9 mouse cellular contexts compared by ENCODE assay signal in the genomic region with DNA sequence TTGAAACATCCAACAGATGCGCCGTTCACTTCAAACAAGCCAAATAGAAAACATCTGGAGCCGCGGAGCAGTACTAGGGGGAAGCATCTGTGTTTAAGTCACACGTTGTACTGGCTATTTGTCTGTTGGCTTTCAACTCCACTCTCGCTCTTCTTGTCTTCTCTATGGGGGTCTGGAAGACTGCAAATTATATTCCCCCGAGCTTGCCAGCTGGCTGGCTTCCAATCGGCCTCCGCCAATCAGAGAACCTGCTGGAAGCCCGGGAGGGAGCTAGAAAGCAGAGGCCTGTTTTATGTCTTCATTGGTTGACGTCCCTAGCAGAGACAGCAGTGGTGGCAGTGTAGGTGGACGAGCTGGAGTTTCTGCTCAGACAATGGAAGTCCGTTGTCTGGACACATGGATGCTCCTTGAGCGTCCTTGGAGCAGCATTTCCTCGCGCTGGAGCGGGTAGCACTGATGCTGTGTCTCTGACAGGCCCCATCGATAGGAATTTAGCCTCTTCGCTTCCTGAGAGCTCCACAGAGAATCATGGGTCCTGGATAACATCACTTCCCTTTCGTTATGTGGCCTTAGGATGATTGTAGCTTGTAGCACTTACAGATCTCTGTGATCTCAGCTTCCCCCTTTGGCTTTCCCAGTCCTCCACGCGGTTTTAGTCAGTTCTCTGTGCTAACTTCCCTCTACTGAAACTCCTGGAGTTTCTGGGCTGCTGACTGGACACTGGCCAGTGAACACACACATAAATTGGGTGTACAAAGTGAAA.
DNase-seq lines count a peak whose midpoint lies in the region; ATAC-seq lines count a peak whose summit lies in the region.
"Had no signal": no experiment of that assay in that cellular context is flagged by ENCODE, and none has a peak within 500 bp of the region (broad histone marks: within the 10 kb centered on the region; RNA-seq: fewer than 3 reads in every experiment).

No protein-coding gene starts in this region.

- ATAC-seq in forebrain, embryonic 15.5 days (replicated peaks), result peak; percentile 81
- peak; percentile 77; the same call in 1 of the 2 replicates for ATAC-seq in limb, embryonic 11.5 days (ENCODE audit: insufficient number of reproducible peaks, low FRiP score, low TSS enrichment, low read depth)
- peak; percentile 63 for ATAC-seq in neural tube, embryonic 14.5 days (ENCODE audit: low read depth)

- H3K27ac ChIP-seq in forebrain, embryonic 15.5 days (replicated peaks), result peak overlapping the region; percentile 39; the same call in 1 of the 2 replicates
- H3K27ac ChIP-seq in limb, embryonic 11.5 days (replicated peaks; ENCODE audit: low read depth, low read length), result no peak overlapping the region
- H3K27ac ChIP-seq in neural tube, embryonic 14.5 days (ENCODE audit: low read depth, low read length), result no peak overlapping the region

- H3K4me3 ChIP-seq in forebrain, embryonic 15.5 days, result no peak overlapping the region
- no peak overlapping the region for H3K4me3 ChIP-seq in limb, embryonic 11.5 days (ENCODE audit: low read depth, low read length)
- H3K4me3 ChIP-seq in neural tube, embryonic 14.5 days (ENCODE audit: low read depth, low read length), result no peak overlapping the region

- H3K9ac ChIP-seq in forebrain, embryonic 15.5 days (replicated peaks), result no peak overlapping the region
- H3K9ac ChIP-seq in limb, embryonic 11.5 days (ENCODE audit: low read length), result no peak overlapping the region
- no peak overlapping the region for H3K9ac ChIP-seq in neural tube, embryonic 14.5 days (replicated peaks; ENCODE audit: low read depth, low read length)

- no peak overlapping the region for H3K4me2 ChIP-seq in forebrain, embryonic 15.5 days (replicated peaks)
- peak overlapping the region; percentile 5; the same call in 1 of the 2 replicates for H3K4me2 ChIP-seq in limb, embryonic 11.5 days (ENCODE audit: low read depth, severe bottlenecking)
- peak overlapping the region; percentile 6; the same call in 1 of the 2 replicates for H3K4me2 ChIP-seq in neural tube, embryonic 14.5 days (ENCODE audit: low read depth, low read length)

- no peaks in the 10 kb centered on the region for H3K36me3 ChIP-seq in forebrain, embryonic 15.5 days
- H3K36me3 ChIP-seq in limb, embryonic 11.5 days (ENCODE audit: control insufficient read depth, insufficient read depth, low read length), result no peaks in the 10 kb centered on the region
- H3K36me3 ChIP-seq in neural tube, embryonic 14.5 days (ENCODE audit: control insufficient read depth, insufficient read depth, low read length), result no peaks in the 10 kb centered on the region
- H3K36me3 ChIP-seq: G1E had no signal

- H3K9me3 ChIP-seq in forebrain, embryonic 15.5 days, result no peaks in the 10 kb centered on the region
- no peaks in the 10 kb centered on the region for H3K9me3 ChIP-seq in limb, embryonic 11.5 days (ENCODE audit: control insufficient read depth, low read length)
- no peaks in the 10 kb centered on the region for H3K9me3 ChIP-seq in neural tube, embryonic 14.5 days (ENCODE audit: control insufficient read depth, low read length)
- H3K9me3 ChIP-seq: G1E had no signal

- 54% methylated on average over 22 of the region's 22 CpGs for WGBS in forebrain, embryonic 15.5 days
- 37% methylated on average over 22 of the region's 22 CpGs for WGBS in limb, embryonic 11.5 days
- 72% methylated on average over 22 of the region's 22 CpGs for WGBS in neural tube, embryonic 14.5 days

- intact Hi-C loops in heart, postnatal 10 days (cut with DNase I), result no loop called here

- DNase-seq in left cerebral cortex, adult 11 months (ENCODE audit: low spot score), result peak; percentile 10
- no peak for DNase-seq in left cerebral cortex, adult 9 months (ENCODE audit: low spot score in 2 of 2)
- DNase-seq in brain, embryonic 18.5 days (ENCODE audit: low read depth, low spot score), result peak; percentile 40
- peak; percentile 88 to 89 for DNase-seq in heart, postnatal 10 days
- DNase-seq in limb, embryonic 11.5 days (ENCODE audit: low spot score), result peak; percentile 69
- DNase-seq in Muller cell, postnatal 12 days (ENCODE audit: inconsistent ontology term), result no peak

- H3K27me3 ChIP-seq in forebrain, embryonic 15.5 days, result no peaks in the 10 kb centered on the region
- H3K27me3 ChIP-seq in limb, embryonic 11.5 days (ENCODE audit: control insufficient read depth, insufficient read depth, low read length), result no peaks in the 10 kb centered on the region
- no peaks in the 10 kb centered on the region for H3K27me3 ChIP-seq in neural tube, embryonic 14.5 days (ENCODE audit: control insufficient read depth, insufficient read depth, low read length)

- peaks cover 10% of the 10 kb centered on the region for H3K4me1 ChIP-seq in forebrain, embryonic 15.5 days
- H3K4me1 ChIP-seq in limb, embryonic 11.5 days (ENCODE audit: control insufficient read depth, insufficient read depth, low read length), result peaks cover 4% of the 10 kb centered on the region
- H3K4me1 ChIP-seq in neural tube, embryonic 14.5 days (ENCODE audit: control insufficient read depth, insufficient read depth, low read length), result peaks cover 8% of the 10 kb centered on the region; the same call in 1 of the 2 replicates

Comparison
In these comparisons a context has a peak if more than half of its experiments do, and no peak if none do; other contexts are left out.
1. DNase-seq: peak in left cerebral cortex, adult 11 months (single experiment), brain, embryonic 18.5 days (single experiment), heart, postnatal 10 days (2 of 2) and limb, embryonic 11.5 days (single experiment); none in left cerebral cortex, adult 9 months (0 of 2) and Muller cell, postnatal 12 days (single experiment).
2. Peak in every context shown above with its lines, with median percentiles within 50 percentile points of each other: ATAC-seq.